Mouse (Mus musculus) gastrocnemius, postnatal 36 days (tissue): ENCODE data around the gene Grifin. TPM values are rescaled to one million over a fixed set of nuclear protein-coding genes. Genes with fewer than 3 reads are reported as not detected.

Source experiments
- DNase-seq, 2 experiments: peaks; one replicate each; pipeline ENCODE4 v3.0.0; 2022
- intact Hi-C: fragments of 180-260 bp; cut with DNase I; formaldehyde crosslinking; loops from one replicate; pipeline ENCODE4 v1.15.1; 2025
- total RNA-seq, 2 experiments: library from RNA; stranded (reverse); gene quantifications; 2 replicates each; pipeline ENCODE4 v1.2.3; 2021

Grifin gene
- total RNA-seq, 2 experiments from 2014 or later = not detected

GRCm38 (mm10) chr5:140594846-140595245 is 30.0 kb upstream of the Grifin start:
- intact Hi-C loops = no loop called here
- DNase-seq = no peak

- intact Hi-C loops = no loop called here
Observed at GRCm38 (mm10) chr5:140589082-140589774, 24.4 kb upstream of the Grifin start.

GRCm38 (mm10) chr5:140583732-140584368 is 19.0 kb upstream of the Grifin start:
- intact Hi-C loops = no loop called here
- DNase-seq = no peak

More at GRCm38 (mm10) chr5:140589082-140589774, 24.4 kb upstream of the Grifin start:
- no peak for DNase-seq

- DNase-seq = peak in 1 of 2 experiments; percentile 32
- intact Hi-C loops = no loop called here
Observed at GRCm38 (mm10) chr5:140582995-140583731, 18.3 kb upstream of the Grifin start.

GRCm38 (mm10) chr5:140581569-140581968 is 16.7 kb upstream of the Grifin start:
- intact Hi-C loops = no loop called here
- DNase-seq = no peak

GRCm38 (mm10) chr5:140579771-140580170 is 14.9 kb upstream of the Grifin start:
- intact Hi-C loops = no loop called here

GRCm38 (mm10) chr5:140579221-140579620 is 14.3 kb upstream of the Grifin start:
- no peak for DNase-seq
- intact Hi-C loops = no loop called here

More at GRCm38 (mm10) chr5:140579771-140580170, 14.9 kb upstream of the Grifin start:
- no peak for DNase-seq

GRCm38 (mm10) chr5:140575381-140575866 is 10.6 kb upstream of the Grifin start:
- peak; percentile 40 to 41 for DNase-seq
- intact Hi-C loops = no loop called here

GRCm38 (mm10) chr5:140572611-140573010 is 7.7 kb upstream of the Grifin start:
- intact Hi-C loops = no loop called here
- peak; percentile 45 to 59 for DNase-seq

GRCm38 (mm10) chr5:140571673-140572072 is 6.8 kb upstream of the Grifin start:
- DNase-seq = peak; percentile 86 to 87
- intact Hi-C loops = no loop called here

GRCm38 (mm10) chr5:140571201-140571600 is 6.3 kb upstream of the Grifin start:
- DNase-seq = no peak
- intact Hi-C loops = no loop called here

GRCm38 (mm10) chr5:140570223-140570870 is 5.5 kb upstream of the Grifin start:
- intact Hi-C loops = no loop called here
- no peak for DNase-seq

GRCm38 (mm10) chr5:140569032-140569595 is 4.2 kb upstream of the Grifin start:
- DNase-seq = no peak
- intact Hi-C loops = no loop called here

GRCm38 (mm10) chr5:140568321-140568970 is 3.6 kb upstream of the Grifin start:
- intact Hi-C loops = no loop called here

GRCm38 (mm10) chr5:140567751-140568150 is 2.9 kb upstream of the Grifin start:
- DNase-seq = no peak
- intact Hi-C loops = loop anchor here (1.0 kb wide), 1 partner anchor 52 kb away; no protein-coding TSS in a partner anchor

More at GRCm38 (mm10) chr5:140568321-140568970, 3.6 kb upstream of the Grifin start:
- DNase-seq = peak; percentile 59 to 69

- DNase-seq = peak; percentile 58 to 68
- intact Hi-C loops = loop anchor here (1.0 kb wide), 1 partner anchor 52 kb away; no protein-coding TSS in a partner anchor
Observed at GRCm38 (mm10) chr5:140567321-140567720, 2.5 kb upstream of the Grifin start.

GRCm38 (mm10) chr5:140566271-140566670 is 1.4 kb upstream of the Grifin start:
- intact Hi-C loops = no loop called here
- DNase-seq = no peak

GRCm38 (mm10) chr5:140565856-140566255 is 985 bp upstream of the Grifin start:
- intact Hi-C loops = no loop called here
- peak; percentile 42 to 43 for DNase-seq

- intact Hi-C loops = no loop called here
- DNase-seq = peak; percentile 37 to 69
Observed at GRCm38 (mm10) chr5:140565451-140565850, 580 bp upstream of the Grifin start.

- DNase-seq = no peak
- intact Hi-C loops = no loop called here
Observed at GRCm38 (mm10) chr5:140562601-140563000, 2.3 kb downstream of the Grifin start.
